Mouse (Mus musculus) CH12.LX (cell line): ENCODE measurements around the gene Prkar1a.

Source experiments
- POLR2A ChIP-seq: IDR thresholded peaks from 2 replicates; pipeline ENCODE4 v1.6.1; 2011; ENCODE audit warnings: low read depth, mild to moderate bottlenecking, improper control_type of control experiment, low read length
- SMC3 ChIP-seq: IDR thresholded peaks from 2 replicates; pipeline ENCODE4 v1.6.1; 2011; ENCODE audit warnings: low read depth, low read length, improper control_type of control experiment
- USF1 ChIP-seq: IDR thresholded peaks from 2 replicates; pipeline ENCODE4 v1.6.1; 2014; ENCODE audit warnings: low read depth, mild to moderate bottlenecking, inconsistent platforms, low read length, improper control_type of control experiment
- ZC3H11A ChIP-seq: IDR thresholded peaks from 2 replicates; pipeline ENCODE4 v1.6.1; 2012; ENCODE audit warnings: low read depth, mild to moderate bottlenecking, inconsistent platforms, low read length, improper control_type of control experiment
- ZNF384 ChIP-seq: IDR thresholded peaks from 2 replicates; pipeline ENCODE4 v1.6.1; 2012; ENCODE audit warnings: low read depth, low read length, improper control_type of control experiment, inconsistent platforms

DNA sequence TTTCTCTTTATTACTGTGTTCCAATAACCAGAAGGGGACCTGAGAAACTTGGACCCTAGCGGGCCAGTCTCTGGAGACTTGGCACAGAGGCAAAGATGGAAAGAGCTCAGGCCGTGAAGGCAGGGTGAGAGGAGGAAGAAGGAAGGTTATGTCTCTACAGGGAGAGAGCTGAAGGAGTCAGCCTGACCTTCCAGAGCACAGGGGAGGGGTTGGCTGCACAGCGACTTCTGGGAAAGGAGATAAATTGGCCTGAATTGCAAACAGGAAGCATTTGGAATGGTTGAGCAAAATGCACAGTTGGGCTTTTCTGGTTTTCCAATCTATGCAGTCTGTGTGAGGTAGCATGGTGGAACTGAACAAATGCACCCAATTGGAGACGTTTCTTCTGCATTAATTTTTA, 32.4 kb upstream of the Prkar1a start:
- TF ChIP-seq ZNF384: no peak
- TF ChIP-seq USF1: no peak
- no peak for TF ChIP-seq POLR2A
- TF ChIP-seq SMC3: no peak
- TF ChIP-seq ZC3H11A: no peak
